Mouse (Mus musculus) neural tube, embryonic 12.5 days (tissue): ENCODE measurements around the gene Thada. TPM values are rescaled to one million over a fixed set of nuclear protein-coding genes. Genes with fewer than 3 reads are reported as not detected.

Experiments
- ATAC-seq: fragments of 200-750 bp; cut with Nextera tagmentation; 2 replicates; pipeline ENCODE4 v1.8.0; 2017; ENCODE audit warnings: low read depth, mild to moderate bottlenecking, moderate TSS enrichment, moderate library complexity; ENCODE audit not compliant: low FRiP score
- H3K27ac ChIP-seq: fragments of 300-500 bp; sonication (generic); 2 replicates; pipeline ENCODE4 v1.5.1; 2016
- H3K27me3 ChIP-seq: fragments of 300-500 bp; sonication (generic); replicated peaks from 2 replicates; pipeline ENCODE4 v1.6.1; 2016; ENCODE audit warnings: mild to moderate bottlenecking
- H3K36me3 ChIP-seq: fragments of 300-500 bp; sonication (generic); 2 replicates; pipeline ENCODE4 v1.6.1; 2016; ENCODE audit warnings: mild to moderate bottlenecking
- H3K4me1 ChIP-seq: fragments of 300-500 bp; sonication (generic); 2 replicates; pipeline ENCODE4 v1.6.1; 2016
- H3K4me2 ChIP-seq: fragments of 300-500 bp; sonication (generic); replicated peaks from 2 replicates; pipeline ENCODE4 v1.6.1; 2016; ENCODE audit warnings: mild to moderate bottlenecking
- H3K4me3 ChIP-seq: fragments of 300-500 bp; sonication (generic); 2 replicates; pipeline ENCODE4 v1.5.1; 2016
- H3K9ac ChIP-seq: fragments of 300-500 bp; sonication (generic); 2 replicates; pipeline ENCODE4 v1.6.1; 2016; ENCODE audit warnings: mild to moderate bottlenecking
- H3K9me3 ChIP-seq: fragments of 300-500 bp; sonication (generic); 2 replicates; pipeline ENCODE4 v1.6.1; 2016; ENCODE audit warnings: mild to moderate bottlenecking
- whole genome bisulfite sequencing: fragments of 180-500 bp; shearing (Covaris S2); methylation state at CpG from one replicate; pipeline ENCODE4 v1.1.7; 2016; 5-methylcytosine and 5-hydroxymethylcytosine counted together
- polyA plus RNA-seq: library from polyadenylated mRNA; unstranded; fragments of >200 nt; fragmentation: Nextera tagmentation; extraction: Ambion mirVana; gene quantifications from 2 replicates; pipeline ENCODE4 v1.2.1, GENCODE M21; 2016

The Thada gene
- polyA plus RNA-seq, 1 experiment from 2014 or later = 9.2 TPM

GRCm38 (mm10) chr17:84330506-84330905, 135.5 kb downstream of the Thada start:
- Histone ChIP-seq H3K4me3 (no peak overlapping the region), H3K4me2 (no peak overlapping the region), H3K27ac (no peak overlapping the region), H3K36me3 (peaks cover 7% of the 10 kb centered on the region; the same call in 1 of the 2 replicates), H3K9me3 (no peaks in the 10 kb centered on the region), H3K4me1 (0 out of 2 replicates have a peak, but pooled peaks cover 3% of the 10 kb centered on the region), H3K27me3 (no peaks in the 10 kb centered on the region), H3K9ac (no peak overlapping the region)
- WGBS = 95% methylated on average over 6 of the region's 6 CpGs
- no peak for ATAC-seq

GRCm38 (mm10) chr17:84329906-84330470, 136.0 kb downstream of the Thada start:
- Histone ChIP-seq H3K9me3 (no peaks in the 10 kb centered on the region), H3K4me2 (no peak overlapping the region), H3K27me3 (no peaks in the 10 kb centered on the region), H3K9ac (no peak overlapping the region), H3K36me3 (peaks cover 7% of the 10 kb centered on the region; the same call in 1 of the 2 replicates), H3K27ac (no peak overlapping the region), H3K4me1 (0 out of 2 replicates have a peak, but pooled peaks cover 3% of the 10 kb centered on the region), H3K4me3 (no peak overlapping the region)
- WGBS = 91% methylated on average over 4 of the region's 4 CpGs
- ATAC-seq = no peak

- Histone ChIP-seq H3K27me3 (no peaks in the 10 kb centered on the region), H3K4me2 (no peak overlapping the region), H3K4me1 (0 out of 2 replicates have a peak, but pooled peaks cover 5% of the 10 kb centered on the region), H3K9ac (no peak overlapping the region), H3K36me3 (peaks cover 5% of the 10 kb centered on the region; the same call in 1 of the 2 replicates), H3K27ac (no peak overlapping the region), H3K4me3 (no peak overlapping the region), H3K9me3 (no peaks in the 10 kb centered on the region)
- ATAC-seq = no peak
- WGBS = 77% methylated on average over 2 of the region's 2 CpGs
These were observed 137.5 kb downstream of the Thada start for GRCm38 (mm10) chr17:84328526-84328925.

GRCm38 (mm10) chr17:84327051-84327925, 138.7 kb downstream of the Thada start:
- no peak for ATAC-seq
- 64% methylated on average over 12 of the region's 12 CpGs for WGBS
- Histone ChIP-seq H3K9ac (no peak overlapping the region), H3K4me2 (no peak overlapping the region), H3K27ac (no peak overlapping the region), H3K4me1 (0 out of 2 replicates have a peak, but pooled peaks cover 6% of the 10 kb centered on the region), H3K9me3 (no peaks in the 10 kb centered on the region), H3K27me3 (no peaks in the 10 kb centered on the region), H3K4me3 (no peak overlapping the region), H3K36me3 (no peaks in the 10 kb centered on the region)

- no peak overlapping the region for H3K27ac ChIP-seq
- no peaks in the 10 kb centered on the region for H3K27me3 ChIP-seq
- no peaks in the 10 kb centered on the region for H3K36me3 ChIP-seq
- H3K4me2 ChIP-seq = no peak overlapping the region
- H3K9me3 ChIP-seq = no peaks in the 10 kb centered on the region
- no peak overlapping the region for H3K4me3 ChIP-seq
- H3K4me1 ChIP-seq = peaks cover 9% of the 10 kb centered on the region; the same call in 1 of the 2 replicates
- no peak overlapping the region for H3K9ac ChIP-seq
- WGBS = 91% methylated on average over 4 of the region's 4 CpGs
- no peak for ATAC-seq
These were observed 143.8 kb downstream of the Thada start for GRCm38 (mm10) chr17:84322176-84322575.

- Histone ChIP-seq H3K36me3 (no peaks in the 10 kb centered on the region), H3K4me1 (peaks cover 9% of the 10 kb centered on the region; the same call in 1 of the 2 replicates), H3K4me2 (no peak overlapping the region), H3K27me3 (no peaks in the 10 kb centered on the region), H3K4me3 (no peak overlapping the region), H3K9me3 (no peaks in the 10 kb centered on the region), H3K9ac (no peak overlapping the region), H3K27ac (no peak overlapping the region)
- ATAC-seq = no peak
- 89% methylated on average over 5 of the region's 5 CpGs for WGBS
These were observed 144.7 kb downstream of the Thada start for GRCm38 (mm10) chr17:84321351-84321750.

GRCm38 (mm10) chr17:84320576-84320975, 145.4 kb downstream of the Thada start:
- Histone ChIP-seq H3K36me3 (no peaks in the 10 kb centered on the region), H3K27me3 (no peaks in the 10 kb centered on the region), H3K9ac (no peak overlapping the region), H3K4me1 (peaks cover 9% of the 10 kb centered on the region; the same call in 1 of the 2 replicates), H3K4me3 (no peak overlapping the region), H3K27ac (no peak overlapping the region), H3K4me2 (no peak overlapping the region), H3K9me3 (no peaks in the 10 kb centered on the region)
- ATAC-seq = no peak
- WGBS = 89% methylated on average over 1 of the region's 1 CpGs

- Histone ChIP-seq H3K4me1 (peaks cover 7% of the 10 kb centered on the region; the same call in 1 of the 2 replicates), H3K9ac (no peak overlapping the region), H3K27ac (no peak overlapping the region), H3K4me2 (no peak overlapping the region), H3K36me3 (peaks cover 1% of the 10 kb centered on the region; the same call in 1 of the 2 replicates), H3K27me3 (no peaks in the 10 kb centered on the region), H3K9me3 (no peaks in the 10 kb centered on the region), H3K4me3 (no peak overlapping the region)
- ATAC-seq = no peak
- 95% methylated on average over 7 of the region's 7 CpGs for WGBS
These were observed 151.7 kb downstream of the Thada start for GRCm38 (mm10) chr17:84314341-84314740.

- 94% methylated on average over 6 of the region's 6 CpGs for WGBS
These were observed 152.5 kb downstream of the Thada start for GRCm38 (mm10) chr17:84313494-84313893.

GRCm38 (mm10) chr17:84306151-84306550, 159.9 kb downstream of the Thada start:
- H3K27me3 ChIP-seq = no peaks in the 10 kb centered on the region
- H3K4me3 ChIP-seq = no peak overlapping the region
- no peak overlapping the region for H3K9ac ChIP-seq
- H3K9me3 ChIP-seq = no peaks in the 10 kb centered on the region
- no peak overlapping the region for H3K4me2 ChIP-seq
- WGBS = 71% methylated on average over 1 of the region's 1 CpGs
- no peak for ATAC-seq
- peaks cover 21% of the 10 kb centered on the region for H3K36me3 ChIP-seq
- H3K27ac ChIP-seq = no peak overlapping the region
- no peaks in the 10 kb centered on the region for H3K4me1 ChIP-seq

More at GRCm38 (mm10) chr17:84313494-84313893, 152.5 kb downstream of the Thada start:
- Histone ChIP-seq H3K4me1 (peaks cover 4% of the 10 kb centered on the region; the same call in 1 of the 2 replicates), H3K9me3 (no peaks in the 10 kb centered on the region), H3K27me3 (no peaks in the 10 kb centered on the region), H3K4me2 (no peak overlapping the region), H3K36me3 (peaks cover 9% of the 10 kb centered on the region), H3K9ac (no peak overlapping the region), H3K4me3 (no peak overlapping the region), H3K27ac (no peak overlapping the region)
- no peak for ATAC-seq

- H3K9ac ChIP-seq = no peak overlapping the region
- no peaks in the 10 kb centered on the region for H3K9me3 ChIP-seq
- no peak for ATAC-seq
- H3K27ac ChIP-seq = no peak overlapping the region
- no peak overlapping the region for H3K4me3 ChIP-seq
- H3K27me3 ChIP-seq = no peaks in the 10 kb centered on the region
- 96% methylated on average over 5 of the region's 5 CpGs for WGBS
- no peaks in the 10 kb centered on the region for H3K4me1 ChIP-seq
- peaks cover 21% of the 10 kb centered on the region for H3K36me3 ChIP-seq
- H3K4me2 ChIP-seq = no peak overlapping the region
These were observed 160.9 kb downstream of the Thada start for GRCm38 (mm10) chr17:84305074-84305473.

GRCm38 (mm10) chr17:84304141-84304540, 161.9 kb downstream of the Thada start:
- Histone ChIP-seq H3K4me3 (no peak overlapping the region), H3K27ac (no peak overlapping the region), H3K4me1 (no peaks in the 10 kb centered on the region), H3K36me3 (peaks cover 18% of the 10 kb centered on the region), H3K9me3 (no peaks in the 10 kb centered on the region), H3K27me3 (no peaks in the 10 kb centered on the region), H3K9ac (no peak overlapping the region), H3K4me2 (no peak overlapping the region)
- no peak for ATAC-seq
- 87% methylated on average over 5 of the region's 5 CpGs for WGBS
